Mouse (Mus musculus): ENCODE data around the gene Nusap1.
"Not testable (repeated sequence)": the region's sequence is repeated elsewhere in the genome, so short reads cannot be mapped to it uniquely, and the experiment has no call there.

Nusap1 gene

GRCm38 (mm10) chr2:119662220-119663182 is 44.4 kb downstream of the Nusap1 start, which contains the start of gene Ndufaf1:
TSS of gene Ndufaf1 (minus strand) at chr2:119662827.
- DNase-seq: peak; percentile 80 to 88

- not testable (repeated sequence) for DNase-seq
Measured at GRCm38 (mm10) chr2:119665744-119666143, 47.6 kb downstream of the Nusap1 start.

- DNase-seq: no peak
Measured at GRCm38 (mm10) chr2:119669010-119669409, 50.9 kb downstream of the Nusap1 start.

GRCm38 (mm10) chr2:119674525-119675214 is 56.6 kb downstream of the Nusap1 start, which contains the start of gene Rtf1:
TSS of gene Rtf1 (plus strand) at chr2:119675068.
- peak; percentile 96 to 99 for DNase-seq

- no peak for DNase-seq
Measured at GRCm38 (mm10) chr2:119675215-119675784, 57.2 kb downstream of the Nusap1 start.

- DNase-seq: no peak
Measured at GRCm38 (mm10) chr2:119675831-119676230, 57.7 kb downstream of the Nusap1 start.

- DNase-seq: no peak
Measured at GRCm38 (mm10) chr2:119683706-119684105, 65.6 kb downstream of the Nusap1 start.

GRCm38 (mm10) chr2:119692003-119692701 is 74.1 kb downstream of the Nusap1 start:
- no peak for DNase-seq

GRCm38 (mm10) chr2:119694826-119695225 is 76.7 kb downstream of the Nusap1 start:
- DNase-seq: no peak

GRCm38 (mm10) chr2:119696111-119696510 is 78.0 kb downstream of the Nusap1 start:
- DNase-seq: no peak

- no peak for DNase-seq
Measured at GRCm38 (mm10) chr2:119698472-119698871, 80.4 kb downstream of the Nusap1 start.

- no peak for DNase-seq
Measured at GRCm38 (mm10) chr2:119699962-119700361, 81.9 kb downstream of the Nusap1 start.

Data from cerebellum, postnatal 36 days (tissue).